Mouse (Mus musculus): ENCODE results near the gene Aldob. TPM values are rescaled to one million over a fixed set of nuclear protein-coding genes. Genes with fewer than 3 reads are reported as not detected.

Aldob gene
- polyA plus RNA-seq, 1 experiment from 2014 or later = 929 TPM

DNA sequence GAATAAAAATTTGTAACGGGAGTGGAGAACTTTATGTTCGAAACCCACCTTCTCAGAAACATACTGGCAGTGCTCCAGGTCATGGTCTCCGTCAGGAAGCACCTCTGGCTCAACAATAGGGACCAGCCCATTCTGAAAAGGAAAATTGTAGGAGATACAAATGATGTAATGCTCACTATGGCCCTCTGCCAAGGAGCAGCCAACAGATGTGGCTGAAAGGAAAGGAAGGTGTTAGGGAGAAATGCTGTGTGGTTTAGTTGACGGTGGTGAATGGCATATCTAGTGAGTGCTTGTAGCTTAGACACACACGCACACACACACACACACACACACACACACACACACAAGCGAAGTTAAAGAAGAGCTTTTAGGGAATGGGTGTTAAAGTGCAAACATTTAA lies 9.7 kb downstream of the Aldob start:
- no peaks in the 10 kb centered on the region for H3K36me3 ChIP-seq (ENCODE audit: insufficient read depth, low read length)
- H3K27ac ChIP-seq = no peak overlapping the region
- H3K9me3 ChIP-seq (replicated peaks; ENCODE audit: low read length) = no peaks in the 10 kb centered on the region
- no peak overlapping the region for H3K4me2 ChIP-seq (ENCODE audit: low read length)
- no peak for TF ChIP-seq CTCF (IDR thresholded peaks at IDR 0.05; ENCODE audit: low read depth)
- H3K9ac ChIP-seq (ENCODE audit: low read depth, low read length) = no peak overlapping the region
- ATAC-seq (replicated peaks; ENCODE audit: low FRiP score, low read depth) = no peak
- no peak overlapping the region for H3K4me3 ChIP-seq (replicated peaks; ENCODE audit: low read depth, low read length)
- no peak for DNase-seq (ENCODE audit: low spot score)
- no peaks in the 10 kb centered on the region for H3K4me1 ChIP-seq (replicated peaks; ENCODE audit: insufficient read depth, low read length)
- 60% methylated on average over 6 of the region's 6 CpGs for WGBS
- H3K27me3 ChIP-seq (ENCODE audit: insufficient read depth, low read length) = no peaks in the 10 kb centered on the region

DNA sequence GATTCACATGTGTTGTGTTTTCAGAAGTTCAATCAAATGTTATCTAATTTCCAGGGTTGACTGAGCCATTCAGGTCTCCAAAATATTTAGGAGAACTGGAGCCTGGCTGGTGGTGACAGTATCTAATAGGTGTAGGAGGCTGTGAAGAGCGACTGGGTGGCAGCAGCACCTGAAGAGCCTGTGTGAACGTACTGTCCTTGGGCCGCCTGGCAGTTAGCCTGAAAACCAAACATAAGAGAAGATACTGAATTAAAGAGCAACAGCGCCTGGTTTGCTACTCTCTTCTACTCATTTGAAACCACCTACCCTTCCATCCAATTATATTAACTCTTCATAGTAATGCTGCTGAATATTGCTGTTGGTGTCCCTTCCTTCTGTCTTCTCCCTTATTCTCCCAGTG lies 12.7 kb downstream of the Aldob start:
- Histone ChIP-seq H3K4me3 (replicated peaks; ENCODE audit: low read depth, low read length) (no peak overlapping the region), H3K9me3 (replicated peaks; ENCODE audit: low read length) (no peaks in the 10 kb centered on the region), H3K4me1 (replicated peaks; ENCODE audit: insufficient read depth, low read length) (no peaks in the 10 kb centered on the region), H3K4me2 (ENCODE audit: low read length) (no peak overlapping the region), H3K27me3 (ENCODE audit: insufficient read depth, low read length) (no peaks in the 10 kb centered on the region), H3K27ac (no peak overlapping the region), H3K9ac (ENCODE audit: low read depth, low read length) (no peak overlapping the region), H3K36me3 (ENCODE audit: insufficient read depth, low read length) (0 out of 2 replicates have a peak, but pooled peaks cover 2% of the 10 kb centered on the region)
- WGBS = 80% methylated on average over 4 of the region's 4 CpGs
- no peak for TF ChIP-seq CTCF (IDR thresholded peaks at IDR 0.05; ENCODE audit: low read depth)
- ATAC-seq (replicated peaks; ENCODE audit: low FRiP score, low read depth) (no peak), DNase-seq (ENCODE audit: low spot score) (no peak)

DNA sequence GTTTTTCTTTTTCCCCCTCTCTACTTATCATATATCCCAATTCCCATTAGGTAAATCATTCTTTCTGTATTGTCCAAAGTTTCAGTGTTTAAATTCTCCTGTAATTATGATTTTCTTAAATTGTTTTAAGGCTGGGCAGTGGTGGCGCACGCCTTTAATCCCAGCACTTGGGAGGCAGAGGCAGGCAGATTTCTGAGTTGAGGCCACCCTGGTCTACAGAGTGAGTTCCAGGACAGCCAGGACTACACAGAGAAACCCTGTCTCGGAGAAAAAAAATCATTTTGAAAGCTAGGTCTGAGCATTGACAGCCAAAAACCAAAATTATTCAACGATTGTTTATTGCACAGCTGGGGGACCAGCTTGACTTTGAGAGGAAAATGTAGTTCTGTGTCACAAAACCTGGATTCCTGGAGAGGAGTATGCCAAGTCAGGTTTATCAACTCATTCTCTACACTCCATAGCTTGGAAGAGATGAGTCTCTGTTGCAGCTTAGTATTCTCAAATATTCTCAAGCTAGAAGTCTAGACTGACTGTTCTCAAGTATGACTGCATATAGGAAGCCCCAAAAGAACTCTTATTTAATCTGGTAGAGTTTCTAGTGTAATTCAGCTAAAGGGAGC lies 13.6 kb downstream of the Aldob start:
- DNase-seq (ENCODE audit: low spot score) = no peak
- H3K36me3 ChIP-seq (ENCODE audit: insufficient read depth, low read length) = peaks cover 4% of the 10 kb centered on the region; the same call in 1 of the 2 replicates
- no peaks in the 10 kb centered on the region for H3K9me3 ChIP-seq (replicated peaks; ENCODE audit: low read length)
- no peaks in the 10 kb centered on the region for H3K27me3 ChIP-seq (ENCODE audit: insufficient read depth, low read length)
- peak; percentile 38; the same call in 1 of the 2 replicates for ATAC-seq (replicated peaks; ENCODE audit: low FRiP score, low read depth)
- TF ChIP-seq CTCF (IDR thresholded peaks at IDR 0.05; ENCODE audit: low read depth) = no peak
- H3K9ac ChIP-seq (ENCODE audit: low read depth, low read length) = no peak overlapping the region
- H3K4me1 ChIP-seq (replicated peaks; ENCODE audit: insufficient read depth, low read length) = no peaks in the 10 kb centered on the region
- H3K4me3 ChIP-seq (replicated peaks; ENCODE audit: low read depth, low read length) = no peak overlapping the region
- no peak overlapping the region for H3K27ac ChIP-seq
- no peak overlapping the region for H3K4me2 ChIP-seq (ENCODE audit: low read length)
- 95% methylated on average over 4 of the region's 4 CpGs for WGBS

DNA sequence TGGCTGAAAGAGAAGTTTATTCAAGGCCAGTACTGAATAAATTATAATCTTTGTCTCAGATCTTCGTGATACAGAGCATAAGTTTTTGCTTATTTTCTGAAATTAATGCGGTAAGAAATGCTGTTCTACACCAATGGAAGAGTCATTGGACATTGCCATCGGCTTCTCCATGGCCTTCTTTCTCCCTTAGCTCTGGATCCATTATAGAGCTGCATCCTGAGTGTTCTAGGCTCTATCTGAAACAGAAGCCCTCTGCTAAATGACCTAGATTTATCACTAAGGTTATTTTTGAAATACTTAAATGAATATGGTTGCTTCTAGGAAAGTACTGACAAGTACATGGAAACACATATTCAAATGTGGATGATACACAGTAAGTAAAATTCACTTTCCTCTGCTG lies 14.3 kb downstream of the Aldob start:
- H3K36me3 ChIP-seq (ENCODE audit: insufficient read depth, low read length) = peaks cover 11% of the 10 kb centered on the region
- no peak overlapping the region for H3K4me3 ChIP-seq (replicated peaks; ENCODE audit: low read depth, low read length)
- H3K27me3 ChIP-seq (ENCODE audit: insufficient read depth, low read length) = no peaks in the 10 kb centered on the region
- ATAC-seq (replicated peaks; ENCODE audit: low FRiP score, low read depth) (peak; percentile 49; the same call in 1 of the 2 replicates), DNase-seq (ENCODE audit: low spot score) (no peak)
- H3K27ac ChIP-seq = no peak overlapping the region
- H3K4me1 ChIP-seq (replicated peaks; ENCODE audit: insufficient read depth, low read length) = no peaks in the 10 kb centered on the region
- TF ChIP-seq CTCF (IDR thresholded peaks at IDR 0.05; ENCODE audit: low read depth) = no peak
- no peaks in the 10 kb centered on the region for H3K9me3 ChIP-seq (replicated peaks; ENCODE audit: low read length)
- no peak overlapping the region for H3K9ac ChIP-seq (ENCODE audit: low read depth, low read length)
- H3K4me2 ChIP-seq (ENCODE audit: low read length) = no peak overlapping the region
- 87% methylated on average over 3 of the region's 3 CpGs for WGBS

DNA sequence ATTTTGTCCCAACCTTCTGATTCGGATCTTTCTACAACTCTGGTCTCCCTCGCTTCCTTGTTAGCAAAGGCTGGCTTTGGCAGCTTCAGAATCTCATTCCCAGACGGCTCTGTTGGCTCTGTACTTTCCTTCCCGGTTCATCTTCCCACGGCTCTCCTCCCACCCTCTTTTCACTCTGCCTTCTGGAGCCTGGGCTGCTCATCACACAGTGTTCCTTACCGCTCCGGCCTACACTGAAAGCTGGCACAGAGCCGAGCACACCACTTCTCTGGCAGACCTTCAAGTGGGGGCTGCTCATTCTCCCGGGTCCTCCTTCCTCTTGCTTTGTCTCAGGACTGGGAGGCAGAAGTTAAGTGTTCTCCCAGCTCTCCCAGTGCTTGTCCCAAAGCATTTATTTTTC lies 26.8 kb downstream of the Aldob start:
- H3K4me2 ChIP-seq (ENCODE audit: low read length) = peak overlapping the region; percentile 76; the same call in 1 of the 2 replicates
- TF ChIP-seq CTCF (IDR thresholded peaks at IDR 0.05; ENCODE audit: low read depth) = no peak
- no peak for ATAC-seq (replicated peaks; ENCODE audit: low FRiP score, low read depth)
- H3K9ac ChIP-seq (ENCODE audit: low read depth, low read length) = no peak overlapping the region
- 82% methylated on average over 9 of the region's 9 CpGs for WGBS
- no peaks in the 10 kb centered on the region for H3K9me3 ChIP-seq (replicated peaks; ENCODE audit: low read length)
- H3K4me1 ChIP-seq (replicated peaks; ENCODE audit: insufficient read depth, low read length) = peaks cover 3% of the 10 kb centered on the region; the same call in 1 of the 2 replicates
- no peaks in the 10 kb centered on the region for H3K27me3 ChIP-seq (ENCODE audit: insufficient read depth, low read length)
- no peak overlapping the region for H3K27ac ChIP-seq
- no peak for DNase-seq (ENCODE audit: low spot score)
- H3K4me3 ChIP-seq (replicated peaks; ENCODE audit: low read depth, low read length) = no peak overlapping the region
- 0 out of 2 replicates have a peak, but pooled peaks cover 3% of the 10 kb centered on the region for H3K36me3 ChIP-seq (ENCODE audit: insufficient read depth, low read length)

DNA sequence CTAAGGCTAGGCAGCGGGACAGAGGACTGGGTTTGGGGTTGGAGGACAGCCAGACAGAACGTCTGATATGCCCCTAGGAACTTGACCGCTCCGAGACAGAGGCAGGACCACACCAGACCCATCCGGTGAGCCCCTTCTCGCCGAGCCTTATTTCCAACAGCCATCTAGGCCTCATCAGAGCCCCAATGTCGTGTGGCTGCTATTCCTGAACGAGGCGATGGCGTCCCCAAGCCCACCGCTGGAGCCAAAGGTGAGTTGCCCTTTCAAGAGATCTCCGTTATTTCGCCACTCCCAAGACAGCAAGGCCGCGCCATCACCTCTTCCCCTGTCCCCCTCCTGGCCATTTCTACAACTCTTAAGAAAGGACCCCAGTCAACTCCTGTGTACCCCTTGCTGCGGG lies 28.0 kb downstream of the Aldob start:
- ATAC-seq (replicated peaks; ENCODE audit: low FRiP score, low read depth) = peak; percentile 34
- peak overlapping the region; percentile 71 for H3K4me3 ChIP-seq (replicated peaks; ENCODE audit: low read depth, low read length)
- 0 out of 2 replicates have a peak, but pooled peaks cover 3% of the 10 kb centered on the region for H3K36me3 ChIP-seq (ENCODE audit: insufficient read depth, low read length)
- H3K9me3 ChIP-seq (replicated peaks; ENCODE audit: low read length) = no peaks in the 10 kb centered on the region
- peak overlapping the region; percentile 47; the same call in 1 of the 2 replicates for H3K27ac ChIP-seq
- peak overlapping the region; percentile 76 for H3K4me2 ChIP-seq (ENCODE audit: low read length)
- H3K9ac ChIP-seq (ENCODE audit: low read depth, low read length) = peak overlapping the region; percentile 71
- under 1% methylated on average over 17 of the region's 17 CpGs for WGBS
- peak; percentile 38 for DNase-seq (ENCODE audit: low spot score)
- TF ChIP-seq CTCF (IDR thresholded peaks at IDR 0.05; ENCODE audit: low read depth) = 0 out of 2 replicates have a peak, but pooled peaks have one; percentile 13
- H3K4me1 ChIP-seq (replicated peaks; ENCODE audit: insufficient read depth, low read length) = peaks cover 3% of the 10 kb centered on the region; the same call in 1 of the 2 replicates
- no peaks in the 10 kb centered on the region for H3K27me3 ChIP-seq (ENCODE audit: insufficient read depth, low read length)

All from kidney, postnatal 0 days (tissue).